35 mouse cellular contexts compared by ENCODE assay signal in the genomic region with DNA sequence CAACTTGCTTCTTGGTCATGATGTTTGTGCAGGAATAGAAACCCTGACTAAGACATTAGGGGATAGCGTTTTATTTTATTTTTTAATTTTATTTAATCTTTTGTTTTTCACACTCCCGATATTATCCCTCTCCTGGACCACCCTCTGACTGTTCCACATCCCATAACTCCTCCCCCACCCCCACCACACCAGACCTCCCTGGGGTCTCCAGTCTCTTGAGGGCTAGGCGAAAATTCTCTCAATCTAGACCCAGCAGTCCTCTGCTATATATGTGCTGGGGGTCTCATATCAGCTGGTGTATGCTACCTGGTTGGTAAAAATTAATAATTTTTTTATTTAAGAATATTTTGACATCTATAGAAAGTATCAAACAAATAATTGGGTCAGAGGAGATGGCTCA.
"Had no signal": no experiment of that assay in that cellular context is flagged by ENCODE, and none has a peak within 500 bp of the region (broad histone marks: within the 10 kb centered on the region; RNA-seq: fewer than 3 reads in every experiment).

No protein-coding gene starts in this region.

- H3K27ac ChIP-seq: heart, embryonic 13.5 days; heart, embryonic 15.5 days; hindbrain, embryonic 10.5 days; hindbrain, embryonic 12.5 days; hindbrain, embryonic 13.5 days; hindbrain, embryonic 14.5 days; hindbrain, embryonic 15.5 days; hindbrain, postnatal 0 days; intestine, embryonic 15.5 days; kidney, embryonic 15.5 days; kidney, postnatal 0 days; layer of hippocampus, adult 2 months; left cerebral cortex, adult 2 months had no signal

- ATAC-seq: hindbrain, embryonic 16.5 days; hindbrain, postnatal 0 days; inflammation-experienced regulatory T-cells, adult 6 months; intestine, embryonic 15.5 days; intestine, embryonic 16.5 days; intestine, postnatal 0 days had no signal

- H3K36me3 ChIP-seq: heart, embryonic 12.5 days; heart, embryonic 13.5 days; heart, embryonic 15.5 days; hindbrain, embryonic 10.5 days; hindbrain, embryonic 12.5 days; hindbrain, embryonic 13.5 days; hindbrain, embryonic 15.5 days; intestine, embryonic 15.5 days; kidney, embryonic 15.5 days had no signal

- H3K9ac ChIP-seq: heart, embryonic 12.5 days; heart, embryonic 13.5 days; heart, embryonic 15.5 days; hindbrain, embryonic 12.5 days; hindbrain, embryonic 13.5 days; hindbrain, embryonic 14.5 days; hindbrain, embryonic 15.5 days; intestine, embryonic 15.5 days; kidney, embryonic 15.5 days had no signal

- H3K4me3 ChIP-seq: heart, embryonic 12.5 days; heart, embryonic 13.5 days; heart, embryonic 15.5 days; hindbrain, embryonic 10.5 days; hindbrain, embryonic 12.5 days; hindbrain, embryonic 13.5 days; hindbrain, embryonic 15.5 days; intestine, embryonic 15.5 days; kidney, embryonic 15.5 days; layer of hippocampus, adult 2 months; left cerebral cortex, adult 2 months had no signal

- H3K4me1 ChIP-seq: heart, embryonic 12.5 days; heart, embryonic 13.5 days; heart, embryonic 15.5 days; hindbrain, embryonic 10.5 days; hindbrain, embryonic 12.5 days; hindbrain, embryonic 13.5 days; hindbrain, embryonic 15.5 days; intestine, embryonic 15.5 days; kidney, embryonic 15.5 days had no signal

- H3K27me3 ChIP-seq: heart, embryonic 12.5 days; heart, embryonic 13.5 days; heart, embryonic 15.5 days; hindbrain, embryonic 12.5 days; hindbrain, embryonic 13.5 days; hindbrain, embryonic 15.5 days; intestine, embryonic 15.5 days; kidney, embryonic 15.5 days had no signal

- H3K4me2 ChIP-seq: heart, embryonic 11.5 days; heart, embryonic 12.5 days; heart, embryonic 13.5 days; heart, embryonic 15.5 days; hindbrain, embryonic 12.5 days; hindbrain, embryonic 13.5 days; hindbrain, embryonic 14.5 days; hindbrain, embryonic 15.5 days; intestine, embryonic 15.5 days; kidney, embryonic 15.5 days had no signal

- H3K9me3 ChIP-seq: heart, embryonic 12.5 days; heart, embryonic 13.5 days; heart, embryonic 15.5 days; hindbrain, embryonic 10.5 days; hindbrain, embryonic 12.5 days; hindbrain, embryonic 13.5 days; hindbrain, embryonic 15.5 days; intestine, embryonic 15.5 days; kidney, embryonic 15.5 days had no signal

- DNase-seq: heart, postnatal 10 days; heart, postnatal 14 days; heart, postnatal 36 days; heart, postnatal 4 days; kidney, adult 11 months; kidney, adult 18-20 months; kidney, adult 2 months; kidney, adult 8-10 months; kidney, adult 9 months; kidney, postnatal 10 days; kidney, postnatal 14 days; kidney, postnatal 25 days; kidney, postnatal 36 days; kidney, postnatal 4 days; layer of hippocampus, adult 9-11 months; layer of hippocampus, postnatal 36 days had no signal
